Mouse (Mus musculus) gastrocnemius, postnatal 4 days (tissue): ENCODE data around the gene Gdf3. TPM values are rescaled to one million over a fixed set of nuclear protein-coding genes. Genes with fewer than 3 reads are reported as not detected.

Source experiments
- DNase-seq, 2 experiments: peaks; one replicate each; pipeline ENCODE4 v3.0.0; 2021 to 2022; ENCODE audit warnings: low spot score in 2 of 2, mixed read lengths in 2 of 2
- total RNA-seq, 2 experiments: library from RNA; stranded (reverse); gene quantifications; 2 replicates each; pipeline ENCODE4 v1.2.3; 2021

Gene Gdf3
- total RNA-seq, 2 experiments from 2014 or later, result not detected

GRCm38 (mm10) chr6:122569113-122569512 is 40.8 kb downstream of the Gdf3 start:
- DNase-seq, result no peak

- no peak for DNase-seq
Measured at GRCm38 (mm10) chr6:122565070-122565784, 44.7 kb downstream of the Gdf3 start.

GRCm38 (mm10) chr6:122562463-122562862 is 47.4 kb downstream of the Gdf3 start:
- DNase-seq, result peak in 1 of 2 experiments; percentile 56

GRCm38 (mm10) chr6:122561005-122561404 is 48.9 kb downstream of the Gdf3 start:
- DNase-seq, result no peak

- peak; percentile 42 to 68 for DNase-seq
Measured at GRCm38 (mm10) chr6:122560427-122560826, 49.5 kb downstream of the Gdf3 start.

- peak in 1 of 2 experiments; percentile 61 for DNase-seq
Measured at GRCm38 (mm10) chr6:122556959-122557561, 52.8 kb downstream of the Gdf3 start.

Other genes starting within 250 kb of the Gdf3 start
- 1 to 10 TPM; 2.1 to 2.9 TPM for gene Rimklb, start 111.3 kb downstream of the Gdf3 start, total RNA-seq
- 100 to 1,000 TPM; 226 to 237 TPM for gene Mfap5, start 104.2 kb downstream of the Gdf3 start, total RNA-seq
- not detected for gene Aicda, start 56.3 kb downstream of the Gdf3 start, total RNA-seq
- 1 to 10 TPM; 3.1 to 4.6 TPM for gene Apobec1, start 7.6 kb downstream of the Gdf3 start, total RNA-seq
- not detected for gene Dppa3, start 16.3 kb upstream of the Gdf3 start, total RNA-seq
- gene Nanog, start 97.4 kb upstream of the Gdf3 start, total RNA-seq, result not detected
- 1 to 10 TPM; 2.7 to 4.8 TPM for gene Slc2a3, start 191.6 kb upstream of the Gdf3 start, total RNA-seq
- 10 to 100 TPM; 22.4 to 25.4 TPM for gene Foxj2, start 209.8 kb upstream of the Gdf3 start, total RNA-seq
- 1 to 10 TPM; 4.7 TPM for gene C3ar1, start 246.1 kb upstream of the Gdf3 start, total RNA-seq